Mouse (Mus musculus): Measurements from ENCODE around the gene Prps1. TPM values are rescaled to one million over a fixed set of nuclear protein-coding genes. Genes with fewer than 3 reads are reported as not detected.

The Prps1 gene
- total RNA-seq (2023) = 10 to 100 TPM; 11.7 to 13.9 TPM

DNA sequence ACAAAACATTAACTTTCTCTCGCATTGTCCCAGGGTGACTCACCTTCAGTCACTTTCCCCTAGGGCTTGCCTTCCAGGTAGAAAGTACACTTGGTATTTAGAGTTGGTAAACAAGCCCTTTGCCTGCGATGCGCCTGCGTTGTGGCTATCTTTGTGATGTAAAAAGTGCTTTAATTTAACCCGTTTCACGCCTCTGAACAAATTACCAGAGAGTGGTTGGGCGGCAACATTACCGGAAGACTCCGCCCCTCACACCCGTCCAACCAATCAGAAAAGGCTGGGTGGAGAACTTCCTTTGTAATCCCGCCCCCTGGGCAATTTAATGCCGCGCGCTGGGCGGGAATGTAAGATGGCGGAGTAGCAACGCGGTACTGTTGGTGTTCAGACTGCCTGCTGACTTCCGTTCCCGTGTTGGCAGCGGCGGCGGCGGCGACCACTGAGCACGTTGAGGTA is at the start of gene Prps1:
Gene Prps1 (plus strand): TSS at position 335 of the 453 bp plus-strand sequence.

Other genes with a start within 250 kb of the Prps1 start
- gene Frmpd3, start 114.3 kb upstream of the Prps1 start, total RNA-seq (2023) = not detected
- 100 to 1,000 TPM; 400 to 418 TPM for gene Tsc22d3, start 144.0 kb downstream of the Prps1 start, total RNA-seq (2023)
- gene Mid2, start 208.0 kb downstream of the Prps1 start, total RNA-seq (2023) = under 1 TPM; 0.07 TPM